Mouse (Mus musculus): ENCODE results near the gene Pex12. TPM values are rescaled to one million over a fixed set of nuclear protein-coding genes. Genes with fewer than 3 reads are reported as not detected.

Pex12 gene
- total RNA-seq, 2 experiments from 2014 or later = 9.4 to 13.9 TPM

DNA sequence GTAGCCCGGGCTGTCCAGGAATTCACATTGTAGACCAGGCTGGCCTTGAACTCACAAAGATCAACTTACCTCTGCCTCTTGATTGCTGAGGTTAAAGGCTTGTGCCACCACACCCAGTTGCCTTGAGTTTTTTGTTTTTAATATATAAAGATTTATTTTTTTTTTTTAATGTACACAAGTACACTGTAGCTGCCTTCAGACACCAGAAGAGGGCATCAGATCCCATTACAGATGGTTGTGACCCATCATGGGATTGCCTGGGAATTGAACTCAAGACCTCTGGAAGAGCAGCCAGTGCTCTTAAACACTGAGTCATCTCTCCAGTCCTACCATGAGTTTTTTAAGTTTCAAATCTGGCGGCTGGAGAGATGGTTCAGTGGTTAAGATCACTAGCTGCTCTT lies 955 bp downstream of the Pex12 start:
- Histone ChIP-seq H3K4me3 (no peak overlapping the region), H3K27ac (no peak overlapping the region)
- intact Hi-C loops (cut with DNase I) = no loop called here
- DNase-seq (ENCODE audit: extremely low spot score in 1 of 2, low spot score in 2 of 2) = no peak
- TF ChIP-seq CTCF (IDR thresholded peaks at IDR 0.05) = peak; percentile 26

DNA sequence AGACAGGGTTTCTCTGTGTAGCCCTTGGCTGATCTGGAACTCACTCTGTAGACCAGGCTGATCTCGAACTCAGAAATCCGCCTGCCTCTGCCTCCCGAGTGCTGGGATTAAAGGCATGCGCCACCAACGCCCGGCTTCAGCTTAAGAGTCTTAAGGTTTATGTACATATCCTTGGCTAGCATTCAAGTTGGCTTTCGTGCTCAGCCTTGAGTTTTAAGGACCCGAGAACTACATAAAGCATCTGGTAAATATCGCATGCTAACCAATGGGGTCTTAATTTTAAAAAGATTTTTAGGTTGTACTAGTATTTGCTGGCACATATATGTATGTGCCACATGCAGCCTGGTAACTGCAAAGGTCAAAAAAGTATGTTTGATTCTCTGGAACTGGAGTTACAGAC lies 2.7 kb downstream of the Pex12 start:
- no peak for TF ChIP-seq CTCF (IDR thresholded peaks at IDR 0.05)
- no peak overlapping the region for H3K27ac ChIP-seq
- no peak for DNase-seq (ENCODE audit: extremely low spot score in 1 of 2, low spot score in 2 of 2)
- intact Hi-C loops (cut with DNase I) = no loop called here
- no peak overlapping the region for H3K4me3 ChIP-seq

DNA sequence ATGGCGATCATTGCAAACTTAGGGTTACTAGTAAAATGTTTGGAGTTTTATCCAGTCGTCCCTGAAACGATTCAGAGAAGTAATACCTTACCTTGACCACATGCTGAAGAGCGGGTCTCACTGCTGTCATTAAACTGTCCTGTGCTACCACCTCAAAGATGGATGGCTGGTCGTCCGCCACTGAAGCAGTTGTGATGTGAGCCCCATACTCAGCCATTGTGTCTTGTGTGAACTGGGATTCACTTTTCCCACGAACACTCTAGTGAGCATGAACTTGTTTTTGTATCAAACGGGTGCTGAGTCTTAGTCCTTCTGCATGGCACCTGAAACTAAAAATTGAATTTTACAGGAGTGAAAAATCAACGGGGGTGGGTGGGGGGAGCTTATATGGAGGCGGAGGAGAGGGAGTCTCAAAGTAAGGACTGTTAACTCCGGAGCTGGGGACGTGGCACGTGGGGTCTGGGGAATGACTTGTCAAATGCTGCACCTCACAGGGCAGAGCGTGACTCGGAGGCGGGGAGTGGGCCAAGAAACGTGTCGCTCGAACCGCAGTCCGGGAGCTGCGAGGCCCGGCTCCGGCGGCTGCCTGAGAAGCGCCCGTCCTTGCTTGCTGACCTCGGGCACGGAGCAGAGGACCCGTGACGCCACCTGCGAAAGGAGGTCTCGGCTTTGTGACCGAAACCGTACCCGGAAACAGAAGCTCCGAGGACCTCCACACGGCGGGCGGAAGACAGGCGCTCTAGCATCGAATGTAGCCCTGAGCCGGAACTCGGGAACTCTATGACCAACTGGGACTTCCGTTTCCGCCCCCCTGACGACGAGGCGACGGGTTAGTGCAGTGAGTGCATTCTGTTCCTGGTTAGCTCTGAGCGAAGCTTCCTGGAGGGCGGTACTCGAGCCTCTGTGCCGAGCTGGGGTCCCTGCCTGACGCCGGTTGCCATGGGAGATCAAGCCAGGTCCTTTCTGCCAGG lies 3.9 kb downstream of the Pex12 start, which contains the start of gene Ap2b1:
TSS of gene Ap2b1 (plus strand) at position 800 of the 971 bp plus-strand sequence.
- peak within 1 kb of the TSS; percentile 97 for H3K27ac ChIP-seq
- intact Hi-C loops (cut with DNase I) = no loop called here
- TF ChIP-seq CTCF (IDR thresholded peaks at IDR 0.05) = no peak
- H3K4me3 ChIP-seq = peak within 1 kb of the TSS; percentile 78
- DNase-seq (ENCODE audit: extremely low spot score in 1 of 2, low spot score in 2 of 2) = peak; percentile 90 to 92

DNA sequence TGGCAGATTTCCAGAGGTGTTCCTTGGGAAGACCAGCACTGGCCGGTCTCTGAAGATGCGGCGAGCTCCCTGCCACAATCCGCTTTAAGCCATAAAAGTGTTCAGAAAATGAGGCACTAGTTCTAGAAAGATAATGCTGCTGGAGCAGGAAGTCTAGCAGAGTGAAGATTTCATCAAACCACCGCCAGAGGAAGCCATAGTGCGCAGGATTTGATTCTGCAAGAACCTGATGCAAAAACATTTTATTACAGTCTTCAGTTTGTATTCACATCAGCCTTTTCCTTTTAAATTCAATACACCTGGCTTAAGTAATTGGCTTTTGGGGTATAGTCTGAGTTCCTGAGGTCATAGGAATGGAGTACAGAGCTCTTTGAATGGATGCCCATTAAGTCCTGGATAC lies 4.6 kb downstream of the Pex12 start:
- Histone ChIP-seq H3K4me3 (peak overlapping the region; percentile 78), H3K27ac (peak overlapping the region; percentile 97)
- intact Hi-C loops (cut with DNase I) = no loop called here
- no peak for TF ChIP-seq CTCF (IDR thresholded peaks at IDR 0.05)
- DNase-seq (ENCODE audit: extremely low spot score in 1 of 2, low spot score in 2 of 2) = no peak

DNA sequence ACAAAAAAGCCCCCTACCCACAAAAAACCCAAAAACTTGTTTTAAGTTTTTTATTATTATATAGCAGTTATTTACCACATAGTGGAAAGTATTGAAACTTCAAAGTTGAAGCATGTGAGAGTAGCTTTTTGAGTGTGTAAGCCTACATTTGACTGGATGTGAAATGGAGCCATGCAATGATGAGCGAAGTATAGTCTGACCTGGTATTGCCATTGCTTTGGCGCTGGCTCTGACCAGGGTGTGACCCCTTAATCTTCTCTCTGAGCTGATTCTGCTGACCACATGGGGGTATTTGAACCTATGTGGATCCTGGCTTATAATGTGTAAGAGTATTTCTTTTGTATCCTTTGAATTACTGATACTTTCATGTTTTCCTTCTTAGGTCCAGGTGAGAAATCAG lies 8.3 kb downstream of the Pex12 start:
- no peak for TF ChIP-seq CTCF (IDR thresholded peaks at IDR 0.05)
- Histone ChIP-seq H3K4me3 (no peak overlapping the region), H3K27ac (no peak overlapping the region)
- intact Hi-C loops (cut with DNase I) = no loop called here
- DNase-seq (ENCODE audit: extremely low spot score in 1 of 2, low spot score in 2 of 2) = no peak

DNA sequence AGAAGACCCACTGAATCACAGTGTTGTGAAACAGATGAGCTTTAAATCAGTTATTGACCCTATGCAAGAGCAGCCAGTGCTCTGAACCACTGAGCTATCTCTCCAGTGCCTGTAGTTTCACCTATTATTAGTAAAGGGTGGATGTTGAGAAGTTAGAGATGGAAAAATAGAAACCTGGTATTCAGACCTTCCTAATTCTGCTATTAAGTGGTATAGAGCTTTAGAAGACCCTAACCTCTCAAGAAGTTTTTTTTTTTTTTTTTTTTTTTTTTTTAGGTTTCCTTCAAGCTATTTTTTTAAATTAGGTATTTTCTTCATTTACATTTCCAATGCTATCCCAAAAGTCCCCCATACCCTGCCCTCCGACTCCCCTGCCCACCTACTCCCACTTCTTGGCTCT lies 9.2 kb downstream of the Pex12 start:
- Histone ChIP-seq H3K4me3 (peak overlapping the region; percentile 66), H3K27ac (no peak overlapping the region)
- no peak for DNase-seq (ENCODE audit: extremely low spot score in 1 of 2, low spot score in 2 of 2)
- TF ChIP-seq CTCF (IDR thresholded peaks at IDR 0.05) = no peak
- intact Hi-C loops (cut with DNase I) = no loop called here

DNA sequence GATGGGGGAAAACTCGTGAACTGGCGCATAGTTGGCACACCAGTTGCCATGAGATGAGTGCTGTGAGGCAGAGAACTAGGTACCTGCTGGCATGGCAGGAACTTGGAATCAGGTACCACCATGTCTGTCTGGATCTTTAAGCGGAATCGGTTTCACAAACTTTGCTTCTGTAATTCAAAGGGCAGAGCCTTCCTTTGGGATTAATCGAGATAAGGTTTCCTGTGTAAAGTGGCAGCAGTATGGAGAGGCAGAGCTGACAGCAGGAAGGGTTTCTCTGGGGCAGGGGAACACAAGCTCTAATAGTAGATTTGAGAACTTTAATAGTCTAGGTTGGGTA lies 10.2 kb downstream of the Pex12 start:
- H3K4me3 ChIP-seq = peak overlapping the region; percentile 66
- DNase-seq (ENCODE audit: extremely low spot score in 1 of 2, low spot score in 2 of 2) = no peak
- peak overlapping the region; percentile 85 for H3K27ac ChIP-seq
- intact Hi-C loops (cut with DNase I) = no loop called here
- no peak for TF ChIP-seq CTCF (IDR thresholded peaks at IDR 0.05)

DNA sequence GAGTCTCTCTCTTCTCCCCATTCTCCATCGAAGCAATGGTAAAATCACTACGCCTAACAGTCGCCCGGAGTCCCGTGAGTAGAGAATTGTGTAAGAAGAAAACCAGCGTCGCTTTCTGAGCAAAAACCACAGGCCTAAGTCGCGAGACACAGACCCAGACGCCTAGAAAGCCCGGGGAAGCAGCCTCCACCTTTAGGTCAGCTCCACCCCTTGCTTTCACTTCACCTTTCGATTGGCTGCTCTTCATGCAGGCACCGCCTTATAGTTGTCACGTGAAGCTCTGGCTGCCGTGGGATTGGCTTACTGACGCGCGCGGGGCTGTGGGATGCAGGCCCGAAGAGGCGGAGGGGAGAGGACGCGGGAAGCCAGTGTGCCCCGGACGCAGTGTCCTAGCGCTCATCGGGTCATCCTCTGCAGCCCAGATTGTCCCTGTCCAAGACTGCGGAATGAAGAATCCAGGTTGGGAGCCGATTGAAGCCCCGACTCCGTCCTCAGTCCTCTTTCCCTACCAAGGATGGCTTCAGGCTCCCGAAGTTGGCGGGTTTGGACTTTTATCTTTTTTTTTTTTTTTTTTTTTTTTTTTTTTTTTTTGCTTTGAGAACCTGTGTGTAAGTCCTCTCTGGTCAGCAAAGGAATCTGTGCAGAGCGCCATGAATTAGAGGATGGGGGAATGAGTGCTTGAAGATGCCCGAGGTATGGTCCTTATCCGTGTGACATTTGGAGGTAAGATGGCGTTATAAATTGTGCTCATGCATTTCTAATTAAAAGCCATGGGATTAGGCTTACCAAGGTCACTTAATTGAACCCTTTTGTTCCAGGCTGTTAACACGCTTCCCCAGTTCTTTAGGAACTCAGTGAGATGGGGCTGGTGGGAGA lies 10.8 kb downstream of the Pex12 start:
- peak; percentile 92 to 93 for DNase-seq (ENCODE audit: extremely low spot score in 1 of 2, low spot score in 2 of 2)
- intact Hi-C loops (cut with DNase I) = loop anchor here (2.0 kb wide), 1 partner anchor 21 kb away; no protein-coding TSS in a partner anchor
- no peak for TF ChIP-seq CTCF (IDR thresholded peaks at IDR 0.05)
- peak overlapping the region; percentile 66 for H3K4me3 ChIP-seq
- peak overlapping the region; percentile 89 for H3K27ac ChIP-seq

DNA sequence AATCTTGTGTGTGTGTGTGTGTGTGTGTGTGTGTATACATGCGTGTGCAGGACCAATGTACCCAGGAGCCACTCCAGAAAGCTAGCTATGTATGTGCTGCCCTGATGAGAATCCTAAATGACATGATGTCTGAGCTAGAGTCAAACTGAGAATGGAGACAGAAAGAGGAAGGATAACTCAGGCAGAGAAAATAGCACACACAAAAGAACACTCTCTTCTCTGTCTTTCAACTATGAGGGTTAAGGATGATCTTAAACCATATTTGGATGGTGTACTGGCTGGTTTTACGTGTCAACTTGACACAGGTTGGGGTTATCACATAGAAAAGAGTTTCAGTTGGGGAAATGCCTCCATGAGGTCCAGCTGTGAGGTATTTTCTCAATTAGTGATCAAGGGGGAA lies 12.8 kb downstream of the Pex12 start:
- no peak for DNase-seq (ENCODE audit: extremely low spot score in 1 of 2, low spot score in 2 of 2)
- Histone ChIP-seq H3K4me3 (no peak overlapping the region), H3K27ac (no peak overlapping the region)
- intact Hi-C loops (cut with DNase I) = loop anchor here (2.0 kb wide), 1 partner anchor 19 kb away; no protein-coding TSS in a partner anchor
- no peak for TF ChIP-seq CTCF (IDR thresholded peaks at IDR 0.05)

DNA sequence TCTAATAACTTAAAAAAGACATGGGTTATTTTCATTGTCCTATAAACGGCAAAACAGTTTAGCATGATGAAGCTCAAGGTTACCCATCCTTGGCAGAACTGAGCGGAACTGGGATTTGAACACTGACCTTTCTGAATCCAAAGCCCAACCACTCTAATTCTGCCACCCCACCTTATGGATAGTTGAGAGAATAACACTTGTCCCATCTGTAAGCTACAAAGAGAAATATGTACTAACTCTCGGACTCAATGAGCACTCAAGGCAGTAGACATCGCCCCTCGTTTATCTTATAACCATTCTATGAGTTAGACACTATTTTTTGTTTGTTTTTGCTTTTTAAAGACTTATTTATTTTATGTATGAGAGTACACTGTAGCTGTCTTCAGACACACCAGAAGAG lies 13.3 kb downstream of the Pex12 start:
- TF ChIP-seq CTCF (IDR thresholded peaks at IDR 0.05) = no peak; the same call in 1 of the 2 replicates
- no peak overlapping the region for H3K27ac ChIP-seq
- DNase-seq (ENCODE audit: extremely low spot score in 1 of 2, low spot score in 2 of 2) = no peak
- intact Hi-C loops (cut with DNase I) = no loop called here
- no peak overlapping the region for H3K4me3 ChIP-seq

DNA sequence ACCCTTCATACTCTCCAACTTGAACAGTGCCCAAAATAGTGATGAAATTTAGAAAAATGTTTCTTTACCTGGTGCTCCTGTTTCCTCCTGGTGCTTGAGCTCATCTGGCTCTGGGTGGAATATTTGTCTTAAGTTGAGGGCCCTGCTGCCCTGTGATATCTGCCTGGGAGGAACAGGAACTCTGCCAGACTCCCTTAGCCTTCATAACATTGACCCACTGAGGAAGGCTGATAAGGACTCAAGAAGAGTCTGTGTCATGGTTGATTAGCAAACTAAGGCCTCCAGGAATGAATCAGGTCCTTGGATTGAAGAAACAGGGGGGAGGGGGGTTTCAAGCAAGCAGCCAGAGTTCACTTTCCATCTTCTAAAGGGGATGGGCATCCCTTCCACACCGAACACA lies 15.8 kb downstream of the Pex12 start, which contains the start of gene Slfn14:
TSS of gene Slfn14 (minus strand) at position 161 of the 400 bp plus-strand sequence.
- TF ChIP-seq CTCF (IDR thresholded peaks at IDR 0.05) = no peak
- DNase-seq (ENCODE audit: extremely low spot score in 1 of 2, low spot score in 2 of 2) = no peak
- intact Hi-C loops (cut with DNase I) = no loop called here
- Histone ChIP-seq H3K4me3 (no peak within 1 kb of the TSS), H3K27ac (no peak within 1 kb of the TSS)

DNA sequence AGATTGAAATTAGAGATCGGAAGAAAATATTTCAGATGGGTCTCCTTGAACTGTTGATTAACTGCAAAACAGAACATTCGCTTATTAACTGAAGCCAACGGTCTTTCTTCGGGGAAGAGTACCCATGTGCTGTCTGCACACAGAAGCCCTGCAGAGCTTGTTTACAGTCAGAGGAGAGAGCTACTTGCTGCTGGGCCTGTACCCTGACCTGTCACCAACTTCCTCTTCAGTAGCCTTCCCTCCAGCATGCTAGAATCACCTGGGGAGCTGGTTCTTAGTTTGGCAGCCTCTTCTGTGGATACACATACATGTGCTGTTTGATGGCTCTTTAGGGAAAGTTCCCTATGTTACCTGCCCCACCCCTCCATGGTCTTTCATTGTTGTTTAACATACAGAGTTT lies 16.8 kb downstream of the Pex12 start:
- DNase-seq (ENCODE audit: extremely low spot score in 1 of 2, low spot score in 2 of 2) = no peak
- no peak overlapping the region for H3K27ac ChIP-seq
- intact Hi-C loops (cut with DNase I) = no loop called here
- no peak overlapping the region for H3K4me3 ChIP-seq
- no peak for TF ChIP-seq CTCF (IDR thresholded peaks at IDR 0.05)

Data from left cerebral cortex, adult 2 months (tissue).